16 mouse cellular contexts compared by ENCODE assay signal in the genomic region with DNA sequence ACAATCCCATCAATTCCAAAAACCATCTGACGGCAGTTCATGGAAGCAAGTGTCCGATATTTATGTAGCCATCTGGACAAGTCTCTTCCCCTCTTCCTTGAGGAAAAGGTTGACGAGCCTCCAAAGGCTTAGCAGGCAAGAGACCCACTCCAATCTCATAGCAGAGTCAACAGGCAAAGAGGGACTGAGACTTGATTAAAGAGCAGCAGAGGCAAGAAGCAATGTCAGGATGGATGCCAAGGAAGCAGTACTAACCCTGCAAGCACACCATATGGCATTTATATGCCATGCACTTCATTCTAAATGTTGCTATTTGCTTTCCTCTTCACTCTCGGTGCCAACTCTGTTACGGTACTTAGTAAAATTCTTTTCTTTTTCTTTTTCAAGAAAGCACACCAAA.
DNase-seq lines count a peak whose midpoint lies in the region; ATAC-seq lines count a peak whose summit lies in the region.
"Had no signal": no experiment of that assay in that cellular context is flagged by ENCODE, and none has a peak within 500 bp of the region (broad histone marks: within the 10 kb centered on the region; RNA-seq: fewer than 3 reads in every experiment).

No protein-coding gene starts in this region.

- peak; percentile 17 to 68 for DNase-seq in layer of hippocampus, adult 18-20 months (ENCODE audit: low spot score in 2 of 2)
- no peak for DNase-seq in layer of hippocampus, postnatal 25 days (ENCODE audit: extremely low spot score in 1 of 2, low spot score in 1 of 2)
- DNase-seq in right cerebral cortex, postnatal 25 days, result peak; percentile 20
- no peak for DNase-seq in right cerebral cortex, postnatal 36 days (ENCODE audit: low spot score in 2 of 2)
- peak; percentile 71 for DNase-seq in telencephalon, adult 2 months (ENCODE audit: low read depth, low spot score)
- no peak for DNase-seq in T-cell, adult 2 months (ENCODE audit: low spot score)
- DNase-seq: kidney, adult 2 months; retina, postnatal 1 day had no signal

- H3K4me1 ChIP-seq in forebrain, embryonic 13.5 days, result no peaks in the 10 kb centered on the region
- H3K4me1 ChIP-seq in forebrain, embryonic 12.5 days, result no peaks in the 10 kb centered on the region
- H3K4me1 ChIP-seq: heart, embryonic 13.5 days; limb, embryonic 13.5 days; neural tube, embryonic 13.5 days had no signal

- no peak overlapping the region for H3K4me3 ChIP-seq in forebrain, embryonic 13.5 days
- no peak overlapping the region for H3K4me3 ChIP-seq in forebrain, embryonic 12.5 days (replicated peaks)
- H3K4me3 ChIP-seq: erythroblast, embryonic 14.5 days; heart, embryonic 13.5 days; limb, embryonic 13.5 days; neural tube, embryonic 13.5 days had no signal

- no peak overlapping the region for H3K9ac ChIP-seq in forebrain, embryonic 13.5 days
- H3K9ac ChIP-seq in forebrain, embryonic 12.5 days, result no peak overlapping the region
- H3K9ac ChIP-seq: heart, embryonic 13.5 days; limb, embryonic 13.5 days; neural tube, embryonic 13.5 days had no signal

- WGBS in forebrain, embryonic 13.5 days, result 76% methylated on average over 5 of the region's 5 CpGs
- WGBS in forebrain, embryonic 12.5 days, result 89% methylated on average over 5 of the region's 5 CpGs

- H3K4me2 ChIP-seq in forebrain, embryonic 13.5 days, result no peak overlapping the region
- no peak overlapping the region for H3K4me2 ChIP-seq in forebrain, embryonic 12.5 days
- H3K4me2 ChIP-seq: heart, embryonic 13.5 days; limb, embryonic 13.5 days; neural tube, embryonic 13.5 days had no signal

- H3K9me3 ChIP-seq in forebrain, embryonic 13.5 days (replicated peaks), result no peaks in the 10 kb centered on the region
- no peaks in the 10 kb centered on the region for H3K9me3 ChIP-seq in forebrain, embryonic 12.5 days
- H3K9me3 ChIP-seq: heart, embryonic 13.5 days; limb, embryonic 13.5 days; neural tube, embryonic 13.5 days had no signal

- H3K27ac ChIP-seq in forebrain, embryonic 13.5 days, result peak overlapping the region; percentile 32; the same call in 1 of the 2 replicates
- H3K27ac ChIP-seq in forebrain, embryonic 12.5 days, result no peak overlapping the region
- H3K27ac ChIP-seq: heart, embryonic 13.5 days; limb, embryonic 13.5 days; neural tube, embryonic 13.5 days had no signal

- peak; percentile 43; the same call in 1 of the 2 replicates for ATAC-seq in forebrain, embryonic 13.5 days
- ATAC-seq in forebrain, embryonic 12.5 days (ENCODE audit: low FRiP score), result no peak
- ATAC-seq: midbrain, embryonic 16.5 days; Patski had no signal

- no peaks in the 10 kb centered on the region for H3K27me3 ChIP-seq in forebrain, embryonic 13.5 days
- H3K27me3 ChIP-seq in forebrain, embryonic 12.5 days, result no peaks in the 10 kb centered on the region
- H3K27me3 ChIP-seq: heart, embryonic 13.5 days; limb, embryonic 13.5 days; neural tube, embryonic 13.5 days; Patski had no signal

- peaks cover 22% of the 10 kb centered on the region for H3K36me3 ChIP-seq in forebrain, embryonic 13.5 days (ENCODE audit: poor library complexity, severe bottlenecking)
- H3K36me3 ChIP-seq in forebrain, embryonic 12.5 days (replicated peaks), result peaks cover 19% of the 10 kb centered on the region
- H3K36me3 ChIP-seq: heart, embryonic 13.5 days; limb, embryonic 13.5 days had no signal

Comparison
In these comparisons a context has a peak if more than half of its experiments do, and no peak if none do; other contexts are left out.
1. DNase-seq: peak in layer of hippocampus, adult 18-20 months (2 of 2), right cerebral cortex, postnatal 25 days (single experiment) and telencephalon, adult 2 months (single experiment); none in layer of hippocampus, postnatal 25 days (0 of 2), right cerebral cortex, postnatal 36 days (0 of 2) and T-cell, adult 2 months (single experiment).